Mouse (Mus musculus) lung, embryonic 16.5 days (tissue): ENCODE measurements around the gene Zfp456. TPM values are rescaled to one million over a fixed set of nuclear protein-coding genes. Genes with fewer than 3 reads are reported as not detected.
"Not testable (repeated sequence)": the region's sequence is repeated elsewhere in the genome, so short reads cannot be mapped to it uniquely, and the experiment has no call there.

ENCODE experiments used
- ATAC-seq: fragments of 200-750 bp; cut with Nextera tagmentation; 2 replicates; pipeline ENCODE4 v1.8.0; 2017; ENCODE audit warnings: low read depth, mild to moderate bottlenecking, moderate library complexity
- H3K27ac ChIP-seq: fragments of 300-500 bp; sonication (generic); 2 replicates; pipeline ENCODE4 v1.5.1; 2014; ENCODE audit warnings: mild to moderate bottlenecking, control low read depth, low read length
- H3K27me3 ChIP-seq: fragments of 300-500 bp; sonication (generic); 2 replicates; pipeline ENCODE4 v1.6.1; 2014; ENCODE audit warnings: low read depth, low read length, mixed read lengths; ENCODE audit not compliant: control insufficient read depth, insufficient read depth
- H3K36me3 ChIP-seq: fragments of 300-500 bp; sonication (generic); 2 replicates; pipeline ENCODE4 v1.6.1; 2014; ENCODE audit warnings: low read length; ENCODE audit not compliant: control insufficient read depth, insufficient read depth
- H3K4me1 ChIP-seq: fragments of 300-500 bp; sonication (generic); replicated peaks from 2 replicates; pipeline ENCODE4 v1.6.1; 2014; ENCODE audit warnings: low read length, mixed read lengths; ENCODE audit not compliant: control insufficient read depth, insufficient read depth
- H3K4me2 ChIP-seq: fragments of 300-500 bp; sonication (generic); 2 replicates; pipeline ENCODE4 v1.6.1; 2014; ENCODE audit warnings: low read depth, low read length, control low read depth
- H3K4me3 ChIP-seq: fragments of 300-500 bp; sonication (generic); 2 replicates; pipeline ENCODE4 v1.5.1; 2014; ENCODE audit warnings: mild to moderate bottlenecking, low read length, control low read depth
- H3K9ac ChIP-seq: fragments of 300-500 bp; sonication (generic); 2 replicates; pipeline ENCODE4 v1.6.1; 2014; ENCODE audit warnings: low read length, control low read depth
- H3K9me3 ChIP-seq: fragments of 300-500 bp; sonication (generic); 2 replicates; pipeline ENCODE4 v1.6.1; 2016; ENCODE audit warnings: low read length; ENCODE audit not compliant: control insufficient read depth
- WGBS: fragments of 180-500 bp; shearing (Covaris S2); extraction: QIAGEN DNeasy Blood & Tissue Kit; methylation state at CpG from one replicate; pipeline ENCODE4 v1.1.7; 2014; 5-methylcytosine and 5-hydroxymethylcytosine counted together
- polyA plus RNA-seq: library from polyadenylated mRNA; unstranded; fragments of >200 nt; fragmentation: Nextera tagmentation; extraction: Ambion mirVana; gene quantifications from 2 replicates; pipeline ENCODE4 v1.2.1, GENCODE M21; 2015

Zfp456 gene
- polyA plus RNA-seq: 1.6 and 2.0 TPM in 2 replicates

- H3K9me3 ChIP-seq, H3K4me1 ChIP-seq, H3K36me3 ChIP-seq, H3K27ac ChIP-seq, H3K27me3 ChIP-seq: not testable (repeated sequence)
- Histone ChIP-seq H3K4me3 (peak within 1 kb of the TSS; percentile 64), H3K4me2 (peak within 1 kb of the TSS; percentile 65), H3K9ac (peak within 1 kb of the TSS; percentile 67)
- 15% methylated on average over 13 of the region's 15 CpGs for WGBS
- ATAC-seq: peak; percentile 98
These were observed at the start of gene Zfp456, which contains the start of gene Gm28041 for GRCm38 (mm10) chr13:67375050-67375911. Gene Zfp456 (minus strand): TSS chr13:67375810. Gene Gm28041 (minus strand): TSS chr13:67375733.

- H3K27ac ChIP-seq, H3K9me3 ChIP-seq, H3K9ac ChIP-seq, H3K4me1 ChIP-seq, ATAC-seq, H3K4me3 ChIP-seq, H3K4me2 ChIP-seq, H3K27me3 ChIP-seq, H3K36me3 ChIP-seq: not testable (repeated sequence)
- 86% methylated on average over 2 of the region's 2 CpGs for WGBS
These were observed 46.9 kb upstream of the Zfp456 start for GRCm38 (mm10) chr13:67422532-67422931.

- peak within 1 kb of the TSS; percentile 75 for H3K4me2 ChIP-seq
- 3% methylated on average over 22 of the region's 22 CpGs for WGBS
- ATAC-seq: peak; percentile 81
- no peaks in the 10 kb centered on the region for H3K9me3 ChIP-seq
- H3K4me3 ChIP-seq: peak within 1 kb of the TSS; percentile 66
- no peak within 1 kb of the TSS for H3K27ac ChIP-seq
- no peaks in the 10 kb centered on the region for H3K27me3 ChIP-seq
- H3K9ac ChIP-seq: peak within 1 kb of the TSS; percentile 64
- no peaks in the 10 kb centered on the region for H3K4me1 ChIP-seq
- no peaks in the 10 kb centered on the region for H3K36me3 ChIP-seq
These were observed 45.7 kb upstream of the Zfp456 start, which contains the start of gene Zfp459 for GRCm38 (mm10) chr13:67421207-67421857. Gene Zfp459 (minus strand): TSS chr13:67421418.

- Histone ChIP-seq H3K27me3 (no peaks in the 10 kb centered on the region), H3K4me2 (peak overlapping the region; percentile 75), H3K9me3 (no peaks in the 10 kb centered on the region), H3K27ac (no peak overlapping the region), H3K36me3 (no peaks in the 10 kb centered on the region), H3K9ac (peak overlapping the region; percentile 64), H3K4me3 (peak overlapping the region; percentile 66), H3K4me1 (no peaks in the 10 kb centered on the region)
- WGBS: 26% methylated on average over 11 of the region's 11 CpGs
- peak; percentile 61 for ATAC-seq
These were observed 45.1 kb upstream of the Zfp456 start for GRCm38 (mm10) chr13:67420558-67421206.

GRCm38 (mm10) chr13:67416811-67417210 lies 41.2 kb upstream of the Zfp456 start:
- Histone ChIP-seq H3K4me2 (no peak overlapping the region), H3K4me1 (no peaks in the 10 kb centered on the region), H3K36me3 (no peaks in the 10 kb centered on the region), H3K4me3 (no peak overlapping the region), H3K27me3 (no peaks in the 10 kb centered on the region), H3K9me3 (no peaks in the 10 kb centered on the region), H3K9ac (no peak overlapping the region), H3K27ac (no peak overlapping the region)
- ATAC-seq: no peak
- 88% methylated on average over 3 of the region's 3 CpGs for WGBS

- 88% methylated on average over 6 of the region's 6 CpGs for WGBS
- no peak for ATAC-seq
- no peak overlapping the region for H3K4me3 ChIP-seq
- no peaks in the 10 kb centered on the region for H3K36me3 ChIP-seq
- H3K27ac ChIP-seq: no peak overlapping the region
- H3K9me3 ChIP-seq: no peaks in the 10 kb centered on the region
- H3K9ac ChIP-seq: no peak overlapping the region
- no peaks in the 10 kb centered on the region for H3K27me3 ChIP-seq
- no peak overlapping the region for H3K4me2 ChIP-seq
- H3K4me1 ChIP-seq: no peaks in the 10 kb centered on the region
These were observed 40.1 kb upstream of the Zfp456 start for GRCm38 (mm10) chr13:67415759-67416158.

- H3K4me1 ChIP-seq, H3K36me3 ChIP-seq, ATAC-seq, H3K9me3 ChIP-seq, H3K4me3 ChIP-seq, H3K27me3 ChIP-seq, H3K27ac ChIP-seq, H3K4me2 ChIP-seq, H3K9ac ChIP-seq: not testable (repeated sequence)
- WGBS: 62% methylated on average over 3 of the region's 3 CpGs
These were observed 38.0 kb upstream of the Zfp456 start for GRCm38 (mm10) chr13:67413634-67414033.

- WGBS: 3% methylated on average over 13 of the region's 16 CpGs
- H3K4me2 ChIP-seq: peak within 1 kb of the TSS; percentile 60
- peak within 1 kb of the TSS; percentile 80 for H3K9ac ChIP-seq
- H3K27ac ChIP-seq: peak within 1 kb of the TSS; percentile 55; the same call in 1 of the 2 replicates
- not testable (repeated sequence) for H3K36me3 ChIP-seq, H3K4me1 ChIP-seq, H3K9me3 ChIP-seq, H3K27me3 ChIP-seq
- ATAC-seq: peak; percentile 96
- peak within 1 kb of the TSS; percentile 77 for H3K4me3 ChIP-seq
These were observed 23.7 kb upstream of the Zfp456 start, which contains the start of gene Zfp429 for GRCm38 (mm10) chr13:67399183-67399903. Gene Zfp429 (minus strand): TSS chr13:67399819.
